Mouse (Mus musculus): Measurements from ENCODE around the gene Igfbp5.
A peak's percentile ranks its signal among the peaks of the same experiment; 100 is the strongest.

Igfbp5 gene

GRCm38 (mm10) chr1:72839791-72840190 lies 34.9 kb downstream of the Igfbp5 start:
- no peak for DNase-seq (ENCODE audit: low read depth)

DNA sequence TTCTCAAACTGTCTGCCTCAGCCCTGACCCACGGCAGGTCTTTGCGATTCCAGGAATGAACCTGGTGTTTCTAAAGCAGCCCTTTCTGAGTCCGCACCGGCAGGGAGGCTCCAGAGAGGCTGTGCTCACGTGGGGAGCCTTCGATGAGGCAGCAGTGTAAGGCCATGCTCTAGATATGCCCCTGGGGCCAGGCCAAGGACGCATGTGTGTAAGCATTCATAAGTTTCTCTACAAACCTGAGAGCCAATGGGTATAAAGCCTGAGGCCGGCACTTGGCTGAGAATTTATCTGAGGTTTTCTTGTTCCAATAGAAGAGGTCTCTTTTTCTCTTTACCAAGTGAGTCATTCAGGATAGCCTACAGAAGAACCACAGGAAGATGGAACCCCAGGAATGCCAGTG lies 35.3 kb downstream of the Igfbp5 start:
- DNase-seq (ENCODE audit: low read depth): no peak

DNA sequence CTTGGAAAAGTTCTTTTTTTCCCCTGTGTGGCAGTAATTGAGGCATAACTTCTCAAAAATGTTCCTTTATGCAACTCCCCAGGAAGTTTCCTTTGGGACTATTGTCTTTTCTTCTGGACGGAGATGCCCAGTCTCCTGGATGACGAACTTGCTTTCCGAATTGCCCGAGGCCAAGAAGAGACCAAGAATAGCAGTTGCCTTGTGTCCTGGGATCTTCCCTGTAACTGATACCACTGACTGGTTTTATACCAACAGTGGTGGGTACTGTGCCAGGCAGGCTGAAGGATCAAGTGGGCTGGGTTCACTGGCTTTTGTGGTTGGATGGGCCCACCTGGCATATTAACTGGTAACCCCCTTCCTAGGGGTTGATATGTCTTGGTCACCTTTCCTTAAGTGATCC lies 41.1 kb downstream of the Igfbp5 start:
- DNase-seq (ENCODE audit: low read depth): no peak

GRCm38 (mm10) chr1:72832715-72833153 lies 42.0 kb downstream of the Igfbp5 start:
- no peak for DNase-seq (ENCODE audit: low read depth)

DNA sequence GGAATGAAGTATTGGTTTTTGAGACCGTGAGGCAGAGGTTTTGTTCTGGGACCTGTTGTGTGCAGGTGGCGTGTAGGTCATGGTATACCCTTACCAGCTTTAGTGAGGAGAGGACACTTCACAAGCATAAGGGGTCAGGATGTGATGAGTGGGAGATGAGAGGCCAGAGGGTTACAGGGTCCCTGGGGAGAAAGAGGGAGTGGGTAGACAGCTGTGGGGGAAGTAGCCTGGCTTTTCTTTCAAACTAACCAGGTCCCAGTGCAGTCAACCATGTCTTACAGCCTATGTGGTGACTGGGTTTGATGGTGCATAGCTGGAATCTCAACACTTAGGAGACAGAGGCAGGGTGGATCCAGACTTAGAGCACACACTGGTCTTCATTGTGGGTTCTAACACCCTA lies 44.2 kb downstream of the Igfbp5 start:
- no peak for DNase-seq (ENCODE audit: low read depth)

- DNase-seq (ENCODE audit: low read depth): no peak
Measured at GRCm38 (mm10) chr1:72828843-72829242, 45.8 kb downstream of the Igfbp5 start.

DNA sequence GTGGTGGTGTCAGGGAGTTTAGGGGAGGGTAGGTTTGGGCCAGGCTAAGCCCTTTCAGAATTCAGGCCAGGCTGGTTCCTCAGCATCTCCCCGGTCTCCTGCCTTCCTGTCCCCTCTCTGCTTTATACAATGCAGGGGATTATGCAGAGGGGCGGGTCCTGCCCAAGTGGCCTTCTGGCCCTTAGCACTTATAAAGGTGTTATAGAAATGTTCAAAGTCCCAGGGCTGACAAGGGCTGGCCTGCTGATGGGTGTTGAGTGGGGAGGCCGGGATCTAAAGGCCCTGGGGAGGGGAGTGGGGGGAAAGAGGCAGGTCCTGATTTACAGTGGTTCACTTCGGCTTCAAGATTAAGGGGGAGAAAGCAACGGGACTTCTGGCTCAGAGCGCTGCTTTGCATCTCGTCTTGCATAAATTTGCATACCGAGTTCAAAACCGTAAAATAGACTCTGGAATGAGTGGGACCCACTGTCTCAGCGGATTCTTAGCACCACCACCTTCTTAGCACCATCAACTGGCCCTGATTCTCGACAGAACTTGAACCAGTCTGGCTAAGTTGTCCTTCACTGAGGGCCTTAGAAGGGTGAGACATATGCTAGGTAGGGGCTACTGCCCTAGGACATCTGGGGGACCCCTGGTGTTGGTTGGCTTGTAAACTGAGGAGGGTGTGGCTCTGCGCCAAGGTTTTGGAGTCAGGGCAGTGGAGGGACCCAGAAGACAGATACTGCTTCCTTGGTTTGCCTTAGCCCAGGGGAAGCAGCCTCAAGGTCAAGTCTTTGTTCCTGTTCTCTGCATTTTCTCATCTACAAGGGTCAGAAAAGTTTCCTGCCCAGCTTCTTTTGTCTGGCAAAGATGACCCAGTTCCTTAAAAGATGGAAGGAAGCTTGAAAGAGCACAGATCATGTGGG lies 47.0 kb downstream of the Igfbp5 start:
- DNase-seq (ENCODE audit: low read depth): no peak

GRCm38 (mm10) chr1:72826931-72827330 lies 47.8 kb downstream of the Igfbp5 start:
- no peak for DNase-seq (ENCODE audit: low read depth)

DNA sequence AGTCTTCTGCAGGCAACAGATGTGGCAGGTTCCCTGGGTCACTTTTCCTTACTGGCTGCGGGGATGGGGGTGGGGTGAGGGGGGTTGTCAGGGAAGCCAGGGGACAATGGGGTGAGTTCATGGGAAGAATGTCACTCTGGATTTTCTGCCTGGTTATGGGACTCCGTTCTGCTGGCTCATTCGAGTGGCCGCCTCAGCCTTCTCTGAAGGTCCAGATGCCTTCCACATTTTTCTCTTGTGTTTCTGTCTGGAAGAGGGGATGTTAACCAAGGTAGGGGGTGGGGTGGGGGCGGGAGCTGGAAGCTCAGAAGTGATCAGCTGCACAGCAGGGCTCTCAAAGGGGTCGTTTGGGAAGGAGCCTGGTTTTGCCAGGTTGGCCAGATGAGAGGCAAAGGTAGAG lies 48.2 kb downstream of the Igfbp5 start:
- DNase-seq (ENCODE audit: low read depth): no peak

DNA sequence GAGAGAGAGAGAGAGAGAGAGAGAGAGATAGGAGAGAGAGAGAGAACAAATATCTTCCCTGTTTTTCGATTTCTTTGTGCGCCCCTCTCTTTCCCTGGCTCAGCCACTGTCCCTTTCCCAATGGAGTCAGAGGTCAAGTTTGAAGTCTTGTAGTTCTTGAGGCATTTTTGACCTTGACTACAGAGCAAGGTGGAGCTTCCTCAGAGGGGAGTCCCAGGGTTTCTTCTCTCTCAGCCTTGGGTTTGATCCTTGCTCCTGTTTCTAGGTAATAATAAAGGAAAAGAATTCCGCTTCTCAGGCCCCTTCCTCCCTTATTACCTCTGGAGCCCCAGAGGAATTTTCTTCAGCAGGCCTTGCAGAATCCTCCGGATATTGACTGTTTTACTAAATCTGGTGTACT lies 48.8 kb downstream of the Igfbp5 start:
- DNase-seq (ENCODE audit: low read depth): no peak

DNA sequence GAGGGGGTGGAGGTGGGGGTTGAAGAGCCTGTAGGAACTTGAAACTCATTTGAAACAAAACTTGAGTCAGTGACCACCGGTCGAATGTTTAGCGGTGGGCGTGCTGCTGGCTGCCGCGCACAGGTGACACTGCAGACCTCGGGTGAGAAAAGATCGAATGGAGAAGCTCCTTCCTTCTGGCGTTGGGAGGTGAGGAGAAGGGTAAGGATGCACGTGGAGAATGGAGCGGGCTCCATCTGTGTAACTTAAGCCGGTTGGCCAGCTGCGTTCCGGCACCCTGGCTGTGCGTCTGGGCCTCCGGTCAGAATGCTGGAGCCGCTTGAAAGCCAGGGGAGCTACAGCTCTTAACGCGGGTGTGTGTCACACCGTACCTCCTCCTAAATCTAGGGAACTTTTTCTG lies 49.4 kb downstream of the Igfbp5 start:
- no peak for DNase-seq (ENCODE audit: low read depth)

GRCm38 (mm10) chr1:72824707-72825101 lies 50.0 kb downstream of the Igfbp5 start:
- no peak for DNase-seq (ENCODE audit: low read depth)

- DNase-seq (ENCODE audit: low read depth): no peak
Measured at GRCm38 (mm10) chr1:72823751-72824706, 50.7 kb downstream of the Igfbp5 start, which contains the start of gene Igfbp2. Gene Igfbp2 (plus strand): TSS chr1:72824503.

GRCm38 (mm10) chr1:72822893-72823292 lies 51.8 kb downstream of the Igfbp5 start:
- no peak for DNase-seq (ENCODE audit: low read depth)

DNA sequence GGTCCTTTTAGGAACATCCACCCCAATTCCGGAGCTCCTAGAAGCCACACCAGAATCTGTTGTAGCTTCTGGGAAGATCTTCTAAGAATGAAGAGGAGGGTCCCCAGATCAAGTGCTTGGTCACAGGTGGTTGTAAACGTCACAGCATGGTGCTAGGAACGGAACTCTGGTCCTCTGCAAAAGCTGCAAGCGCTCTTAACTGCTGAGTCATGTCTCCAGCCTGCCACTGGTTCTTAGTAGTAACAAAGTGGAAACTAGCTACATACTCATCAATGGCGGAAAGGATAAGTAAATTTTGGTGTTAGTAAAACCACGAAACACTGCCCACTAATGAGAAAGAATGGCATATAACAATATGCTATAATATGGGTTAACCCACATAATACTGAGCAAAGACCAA lies 54.7 kb downstream of the Igfbp5 start:
- DNase-seq (ENCODE audit: low read depth): no peak

DNA sequence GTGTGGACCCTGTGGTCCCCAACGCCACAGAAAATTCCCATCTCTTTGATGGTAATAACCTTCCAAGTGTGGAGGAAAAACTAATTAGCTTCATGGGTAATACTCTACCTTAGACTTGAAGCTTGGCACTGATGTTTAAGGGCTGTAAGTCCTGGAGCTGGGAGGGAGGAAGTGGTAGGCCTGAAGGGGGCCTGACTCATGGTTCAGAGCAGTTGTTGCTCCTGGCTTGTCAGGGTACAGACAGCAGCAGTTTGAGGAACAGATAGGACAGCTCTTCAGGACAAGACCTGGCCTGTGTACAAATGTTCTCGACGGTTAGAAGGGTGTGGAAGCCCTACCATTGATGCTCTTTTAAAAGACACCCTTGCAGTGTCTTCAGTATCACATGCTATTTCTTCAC lies 59.1 kb downstream of the Igfbp5 start:
- no peak for DNase-seq (ENCODE audit: low read depth)

DNA sequence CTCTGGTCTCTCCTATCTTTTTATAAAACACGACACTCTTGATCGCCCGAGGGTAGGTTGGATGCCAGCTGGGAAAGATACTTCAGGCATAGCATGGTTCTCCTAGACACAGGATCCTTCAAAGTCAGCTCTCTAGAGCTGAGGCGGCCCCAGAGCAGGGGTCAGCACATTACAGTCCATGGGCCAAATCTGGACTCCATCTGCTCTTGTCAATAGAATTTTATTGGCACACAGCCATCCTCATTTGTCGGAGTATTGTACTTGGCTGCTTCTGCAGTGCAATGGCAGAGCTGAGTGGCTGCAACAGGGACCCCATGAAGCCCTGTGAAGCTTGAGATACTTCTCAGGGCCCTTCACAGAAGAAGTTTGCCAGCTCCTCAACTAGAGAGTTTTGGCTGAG lies 59.5 kb downstream of the Igfbp5 start:
- DNase-seq (ENCODE audit: low read depth): no peak

- no peak for DNase-seq (ENCODE audit: low read depth)
Measured at GRCm38 (mm10) chr1:72813639-72814403, 60.9 kb downstream of the Igfbp5 start.

GRCm38 (mm10) chr1:72813089-72813638 lies 61.5 kb downstream of the Igfbp5 start:
- no peak for DNase-seq (ENCODE audit: low read depth)

GRCm38 (mm10) chr1:72811061-72811460 lies 63.6 kb downstream of the Igfbp5 start:
- DNase-seq (ENCODE audit: low read depth): no peak

- peak; percentile 33 for DNase-seq (ENCODE audit: low read depth)
Measured at GRCm38 (mm10) chr1:72809951-72810675, 64.6 kb downstream of the Igfbp5 start.
